Mouse (Mus musculus) midbrain, embryonic 15.5 days (tissue): ENCODE measurements around the gene Syt2. TPM values are rescaled to one million over a fixed set of nuclear protein-coding genes. Genes with fewer than 3 reads are reported as not detected.

ENCODE experiments used
- ATAC-seq: fragments of 200-750 bp; cut with Nextera tagmentation; replicated peaks from 2 replicates; pipeline ENCODE4 v1.8.0; 2017; ENCODE audit warnings: moderate TSS enrichment
- H3K27ac ChIP-seq: fragments of 300-500 bp; sonication (generic); 2 replicates; pipeline ENCODE4 v1.5.1; 2015; ENCODE audit warnings: mild to moderate bottlenecking, inconsistent platforms
- H3K27me3 ChIP-seq: fragments of 300-500 bp; sonication (generic); replicated peaks from 2 replicates; pipeline ENCODE4 v1.6.1; 2015; ENCODE audit warnings: inconsistent platforms
- H3K36me3 ChIP-seq: fragments of 300-500 bp; sonication (generic); replicated peaks from 2 replicates; pipeline ENCODE4 v1.6.1; 2015; ENCODE audit warnings: inconsistent platforms
- H3K4me1 ChIP-seq: fragments of 300-500 bp; sonication (generic); 2 replicates; pipeline ENCODE4 v1.6.1; 2015; ENCODE audit warnings: inconsistent platforms
- H3K4me2 ChIP-seq: fragments of 300-500 bp; sonication (generic); 2 replicates; pipeline ENCODE4 v1.6.1; 2015; ENCODE audit warnings: inconsistent platforms, mild to moderate bottlenecking, moderate library complexity
- H3K4me3 ChIP-seq: fragments of 300-500 bp; sonication (generic); 2 replicates; pipeline ENCODE4 v1.5.1; 2015; ENCODE audit warnings: mild to moderate bottlenecking, inconsistent platforms
- H3K9ac ChIP-seq: fragments of 300-500 bp; sonication (generic); 2 replicates; pipeline ENCODE4 v1.6.1; 2015; ENCODE audit warnings: mild to moderate bottlenecking, inconsistent platforms
- H3K9me3 ChIP-seq: fragments of 300-500 bp; sonication (generic); 2 replicates; pipeline ENCODE4 v1.6.1; 2016; ENCODE audit warnings: inconsistent platforms
- WGBS: fragments of 180-500 bp; shearing (Covaris S2); methylation state at CpG from one replicate; pipeline ENCODE4 v1.1.7; 2015; ENCODE audit warnings: mixed read lengths; 5-methylcytosine and 5-hydroxymethylcytosine counted together
- polyA plus RNA-seq: library from polyadenylated mRNA; unstranded; fragments of >200 nt; fragmentation: Nextera tagmentation; extraction: Ambion mirVana; gene quantifications from 2 replicates; pipeline ENCODE4 v1.2.1, GENCODE M21; 2015

Syt2 gene
- polyA plus RNA-seq, 1 experiment from 2014 or later: 3.0 TPM

GRCm38 (mm10) chr1:134697522-134698250 lies 51.2 kb downstream of the Syt2 start:
- H3K4me2 ChIP-seq: no peak overlapping the region
- H3K36me3 ChIP-seq: no peaks in the 10 kb centered on the region
- H3K27me3 ChIP-seq: no peaks in the 10 kb centered on the region
- no peak overlapping the region for H3K4me3 ChIP-seq
- H3K27ac ChIP-seq: no peak overlapping the region
- no peak for ATAC-seq
- no peak overlapping the region for H3K9ac ChIP-seq
- WGBS: 87% methylated on average over 17 of the region's 17 CpGs
- H3K4me1 ChIP-seq: peaks cover 3% of the 10 kb centered on the region; the same call in 1 of the 2 replicates
- no peaks in the 10 kb centered on the region for H3K9me3 ChIP-seq

GRCm38 (mm10) chr1:134698486-134698885 lies 52.0 kb downstream of the Syt2 start:
- WGBS: 76% methylated on average over 5 of the region's 5 CpGs
- no peaks in the 10 kb centered on the region for H3K9me3 ChIP-seq

GRCm38 (mm10) chr1:134699390-134699789 lies 52.9 kb downstream of the Syt2 start:
- Histone ChIP-seq H3K4me1 (peaks cover 3% of the 10 kb centered on the region; the same call in 1 of the 2 replicates), H3K27ac (no peak overlapping the region), H3K4me2 (no peak overlapping the region), H3K9ac (no peak overlapping the region), H3K27me3 (no peaks in the 10 kb centered on the region), H3K9me3 (no peaks in the 10 kb centered on the region), H3K36me3 (no peaks in the 10 kb centered on the region), H3K4me3 (no peak overlapping the region)
- WGBS: 62% methylated on average over 9 of the region's 9 CpGs
- ATAC-seq: no peak

More at GRCm38 (mm10) chr1:134698486-134698885, 52.0 kb downstream of the Syt2 start:
- Histone ChIP-seq H3K27ac (no peak overlapping the region), H3K9ac (no peak overlapping the region), H3K4me3 (no peak overlapping the region), H3K4me2 (no peak overlapping the region), H3K4me1 (peaks cover 3% of the 10 kb centered on the region; the same call in 1 of the 2 replicates), H3K36me3 (no peaks in the 10 kb centered on the region), H3K27me3 (no peaks in the 10 kb centered on the region)
- ATAC-seq: no peak

DNA sequence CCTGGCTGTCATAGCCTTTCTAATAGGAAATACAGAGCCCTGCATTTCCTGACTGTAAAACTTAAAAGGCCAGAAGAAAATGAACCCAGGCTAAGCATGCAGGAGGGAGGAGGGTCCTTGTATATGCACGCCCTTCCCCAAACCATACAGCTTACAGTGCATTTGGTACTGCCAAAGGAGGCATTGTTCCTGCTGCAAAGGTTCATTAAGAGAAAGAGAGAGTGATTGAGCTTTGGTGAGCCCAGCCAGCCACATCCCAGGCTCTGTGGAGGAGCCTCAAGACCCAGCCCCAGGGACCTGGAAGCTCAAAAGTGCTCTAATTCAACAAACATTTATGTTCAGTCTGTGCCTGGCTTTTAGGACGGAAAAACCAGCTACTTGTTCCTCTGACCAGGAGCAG lies 53.7 kb downstream of the Syt2 start:
- no peak overlapping the region for H3K27ac ChIP-seq
- H3K9ac ChIP-seq: no peak overlapping the region
- 40% methylated on average over 2 of the region's 2 CpGs for WGBS
- no peak overlapping the region for H3K4me3 ChIP-seq
- no peaks in the 10 kb centered on the region for H3K9me3 ChIP-seq
- no peaks in the 10 kb centered on the region for H3K36me3 ChIP-seq
- peaks cover 6% of the 10 kb centered on the region; the same call in 1 of the 2 replicates for H3K4me1 ChIP-seq
- ATAC-seq: no peak
- no peak overlapping the region for H3K4me2 ChIP-seq
- H3K27me3 ChIP-seq: 0 out of 2 replicates have a peak, but pooled peaks cover under 1% of the 10 kb centered on the region

GRCm38 (mm10) chr1:134700634-134701033 lies 54.2 kb downstream of the Syt2 start:
- H3K36me3 ChIP-seq: no peaks in the 10 kb centered on the region
- ATAC-seq: no peak
- H3K4me3 ChIP-seq: no peak overlapping the region
- H3K9ac ChIP-seq: no peak overlapping the region
- H3K4me2 ChIP-seq: no peak overlapping the region
- WGBS: 24% methylated on average over 5 of the region's 5 CpGs
- no peak overlapping the region for H3K27ac ChIP-seq
- H3K4me1 ChIP-seq: peaks cover 8% of the 10 kb centered on the region; the same call in 1 of the 2 replicates
- 0 out of 2 replicates have a peak, but pooled peaks cover 4% of the 10 kb centered on the region for H3K27me3 ChIP-seq
- no peaks in the 10 kb centered on the region for H3K9me3 ChIP-seq

GRCm38 (mm10) chr1:134701191-134701590 lies 54.7 kb downstream of the Syt2 start:
- H3K4me1 ChIP-seq: peaks cover 8% of the 10 kb centered on the region; the same call in 1 of the 2 replicates
- no peak overlapping the region for H3K9ac ChIP-seq
- 13% methylated on average over 6 of the region's 6 CpGs for WGBS

GRCm38 (mm10) chr1:134703232-134703631 lies 56.8 kb downstream of the Syt2 start:
- H3K9ac ChIP-seq: no peak overlapping the region
- WGBS: 92% methylated on average over 2 of the region's 2 CpGs
- ATAC-seq: no peak
- peaks cover 21% of the 10 kb centered on the region for H3K27me3 ChIP-seq
- H3K36me3 ChIP-seq: no peaks in the 10 kb centered on the region
- no peaks in the 10 kb centered on the region for H3K9me3 ChIP-seq
- H3K4me3 ChIP-seq: no peak overlapping the region
- peaks cover 9% of the 10 kb centered on the region for H3K4me1 ChIP-seq
- H3K4me2 ChIP-seq: no peak overlapping the region
- no peak overlapping the region for H3K27ac ChIP-seq

More at GRCm38 (mm10) chr1:134701191-134701590, 54.7 kb downstream of the Syt2 start:
- no peak overlapping the region for H3K4me3 ChIP-seq
- no peak overlapping the region for H3K4me2 ChIP-seq
- no peak for ATAC-seq
- no peaks in the 10 kb centered on the region for H3K36me3 ChIP-seq
- H3K27ac ChIP-seq: no peak overlapping the region
- H3K27me3 ChIP-seq: 0 out of 2 replicates have a peak, but pooled peaks cover 6% of the 10 kb centered on the region
- H3K9me3 ChIP-seq: no peaks in the 10 kb centered on the region

GRCm38 (mm10) chr1:134704396-134705306 lies 58.2 kb downstream of the Syt2 start:
- H3K9me3 ChIP-seq: no peaks in the 10 kb centered on the region
- no peak for ATAC-seq
- H3K27ac ChIP-seq: no peak overlapping the region
- 35% methylated on average over 22 of the region's 22 CpGs for WGBS
- H3K4me1 ChIP-seq: peaks cover 23% of the 10 kb centered on the region
- H3K4me3 ChIP-seq: no peak overlapping the region
- H3K9ac ChIP-seq: no peak overlapping the region
- peaks cover 21% of the 10 kb centered on the region for H3K27me3 ChIP-seq
- peak overlapping the region; percentile 21; the same call in 1 of the 2 replicates for H3K4me2 ChIP-seq
- H3K36me3 ChIP-seq: no peaks in the 10 kb centered on the region

- Histone ChIP-seq H3K9me3 (no peaks in the 10 kb centered on the region), H3K4me3 (no peak overlapping the region), H3K9ac (no peak overlapping the region), H3K36me3 (no peaks in the 10 kb centered on the region), H3K4me1 (peaks cover 32% of the 10 kb centered on the region), H3K27ac (no peak overlapping the region), H3K27me3 (peaks cover 26% of the 10 kb centered on the region), H3K4me2 (no peak overlapping the region)
- ATAC-seq: no peak
- WGBS: 53% methylated on average over 2 of the region's 2 CpGs
Observed at GRCm38 (mm10) chr1:134706549-134706948, 60.1 kb downstream of the Syt2 start.

DNA sequence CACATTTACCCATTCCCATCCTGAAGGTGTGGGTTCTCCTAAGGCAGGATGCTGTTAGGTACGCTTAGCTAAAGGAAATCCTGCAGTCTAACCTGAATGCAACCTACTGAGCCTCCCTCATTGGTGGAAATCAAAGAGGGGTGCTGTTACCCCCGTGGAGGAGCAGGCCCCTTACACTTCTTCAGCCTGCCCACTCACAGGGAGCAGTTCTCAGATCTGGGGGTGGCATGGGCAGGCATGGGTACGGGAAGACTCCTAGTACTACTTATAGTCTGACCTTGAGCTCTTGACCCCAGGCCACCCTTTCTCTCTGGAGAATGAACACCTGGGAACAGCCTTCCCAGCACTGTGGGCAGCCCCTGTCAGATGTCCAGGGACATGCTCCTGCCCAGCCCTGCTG lies 61.0 kb downstream of the Syt2 start:
- peaks cover 34% of the 10 kb centered on the region for H3K4me1 ChIP-seq
- 70% methylated on average over 3 of the region's 3 CpGs for WGBS

GRCm38 (mm10) chr1:134708274-134708673 lies 61.8 kb downstream of the Syt2 start:
- Histone ChIP-seq H3K4me2 (peak overlapping the region; percentile 99), H3K4me1 (peaks cover 35% of the 10 kb centered on the region), H3K27me3 (peaks cover 26% of the 10 kb centered on the region), H3K27ac (no peak overlapping the region), H3K9ac (no peak overlapping the region), H3K9me3 (no peaks in the 10 kb centered on the region), H3K36me3 (no peaks in the 10 kb centered on the region), H3K4me3 (peak overlapping the region; percentile 65)
- WGBS: 7% methylated on average over 8 of the region's 8 CpGs
- peak; percentile 7; the same call in 1 of the 2 replicates for ATAC-seq

More for the DNA sequence above, 61.0 kb downstream of the Syt2 start:
- no peak overlapping the region for H3K9ac ChIP-seq
- ATAC-seq: no peak
- H3K9me3 ChIP-seq: no peaks in the 10 kb centered on the region
- peaks cover 26% of the 10 kb centered on the region for H3K27me3 ChIP-seq
- no peak overlapping the region for H3K4me2 ChIP-seq
- no peak overlapping the region for H3K4me3 ChIP-seq
- H3K36me3 ChIP-seq: no peaks in the 10 kb centered on the region
- H3K27ac ChIP-seq: no peak overlapping the region

- no peaks in the 10 kb centered on the region for H3K9me3 ChIP-seq
- ATAC-seq: peak; percentile 65
- peaks cover 26% of the 10 kb centered on the region for H3K27me3 ChIP-seq
- H3K9ac ChIP-seq: peak overlapping the region; percentile 53
- WGBS: under 1% methylated on average over 46 of the region's 46 CpGs
- peak overlapping the region; percentile 46 for H3K27ac ChIP-seq
- H3K4me1 ChIP-seq: peaks cover 41% of the 10 kb centered on the region
- peak overlapping the region; percentile 65 for H3K4me3 ChIP-seq
- H3K4me2 ChIP-seq: peak overlapping the region; percentile 99
- H3K36me3 ChIP-seq: no peaks in the 10 kb centered on the region
Observed at GRCm38 (mm10) chr1:134708801-134709385, 62.4 kb downstream of the Syt2 start.
